Mouse (Mus musculus): ENCODE measurements around the gene Rbl1. TPM values are rescaled to one million over a fixed set of nuclear protein-coding genes. Genes with fewer than 3 reads are reported as not detected.

Gene Rbl1
- 44.8 TPM for polyA plus RNA-seq (2014; fragmentation: Illumina TruSeq; extraction: RNeasy Lipid Tissue Mini Kit (QIAGEN cat#74804))

DNA sequence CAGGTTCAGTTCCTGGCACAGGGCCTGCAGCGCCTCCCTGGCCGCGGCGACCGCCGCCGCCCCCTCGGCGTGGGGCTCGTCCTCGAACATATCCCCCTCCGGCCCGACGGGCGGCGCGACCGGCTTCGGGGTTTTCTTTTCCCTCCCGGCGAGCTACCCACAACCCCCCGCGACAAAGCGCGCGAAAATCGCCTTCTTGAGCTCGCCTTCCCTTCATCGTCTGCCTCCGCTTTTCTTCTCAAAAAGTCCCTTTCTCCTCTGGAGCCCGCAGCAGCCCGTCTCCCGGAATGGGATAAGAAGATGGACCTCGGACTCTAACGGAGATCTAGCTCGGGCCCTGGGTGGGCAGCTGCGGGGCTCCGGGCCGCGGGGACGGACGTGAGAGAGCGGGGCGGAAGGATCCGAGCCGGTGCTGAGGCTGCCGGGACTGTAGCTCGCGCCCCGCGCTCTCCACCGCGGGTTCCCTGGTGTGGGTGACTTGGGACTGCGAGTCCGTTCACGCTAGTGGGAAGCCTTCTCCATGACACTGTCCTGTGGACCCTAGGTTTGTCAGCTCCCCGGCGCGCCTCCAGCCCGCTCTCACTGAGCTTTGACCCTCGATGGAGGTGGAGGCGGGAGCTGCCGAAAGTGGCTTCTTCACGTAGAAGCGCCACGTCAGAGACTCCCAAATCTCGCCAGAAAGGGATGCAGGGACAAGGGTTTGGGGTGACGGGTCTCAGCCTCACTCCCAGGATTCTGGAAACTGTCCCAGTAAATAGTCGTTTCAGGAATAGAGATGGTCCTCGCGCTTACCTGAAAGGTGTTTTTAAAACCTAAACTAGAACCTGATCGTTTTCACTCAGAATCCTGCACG, at the start of gene Rbl1:
Gene Rbl1, minus strand, starts transcription at position 169 of the 853 bp plus-strand sequence.

DNA sequence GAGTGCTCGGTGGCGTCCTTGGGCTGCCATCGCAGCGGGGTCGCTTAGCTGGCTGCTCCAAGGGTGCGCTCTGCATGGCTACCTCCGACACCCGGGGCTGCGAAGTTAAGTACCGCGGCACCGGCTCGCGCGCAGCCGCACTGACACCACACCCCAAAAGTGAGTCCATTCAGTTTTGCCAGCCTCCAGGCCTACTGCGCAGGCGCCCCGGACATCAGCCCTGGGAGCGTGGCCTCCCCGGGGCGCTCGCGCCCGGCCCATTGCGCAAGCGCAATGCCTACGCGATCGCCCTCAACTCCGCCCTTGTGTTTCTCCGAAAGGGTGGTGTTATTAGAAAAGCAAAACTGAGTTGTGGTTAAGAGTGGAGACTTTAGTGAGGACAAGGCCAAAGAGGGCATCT, 69.3 kb downstream of the Rbl1 start, which contains the start of gene Samhd1:
Gene Samhd1, minus strand, starts transcription at position 252 of the 400 bp plus-strand sequence.

Other genes starting within 250 kb of the Rbl1 start
- gene Ndrg3, start 212.5 kb downstream of the Rbl1 start, polyA plus RNA-seq (2014; fragmentation: Illumina TruSeq; extraction: RNeasy Lipid Tissue Mini Kit (QIAGEN cat#74804)), result 45.0 TPM
- gene Dsn1, start 197.4 kb downstream of the Rbl1 start, polyA plus RNA-seq (2014; fragmentation: Illumina TruSeq; extraction: RNeasy Lipid Tissue Mini Kit (QIAGEN cat#74804)), result 30.4 TPM
- 2.0 TPM for gene Soga1, start 125.3 kb downstream of the Rbl1 start, polyA plus RNA-seq (2014; fragmentation: Illumina TruSeq; extraction: RNeasy Lipid Tissue Mini Kit (QIAGEN cat#74804))
- gene Tldc2, start 117.5 kb downstream of the Rbl1 start, polyA plus RNA-seq (2014; fragmentation: Illumina TruSeq; extraction: RNeasy Lipid Tissue Mini Kit (QIAGEN cat#74804)), result not detected
- 142 TPM for gene Samhd1, start 69.3 kb downstream of the Rbl1 start, polyA plus RNA-seq (2014; fragmentation: Illumina TruSeq; extraction: RNeasy Lipid Tissue Mini Kit (QIAGEN cat#74804))
- gene Rpn2, start 74.5 kb upstream of the Rbl1 start, polyA plus RNA-seq (2014; fragmentation: Illumina TruSeq; extraction: RNeasy Lipid Tissue Mini Kit (QIAGEN cat#74804)), result 371 TPM
- 0.31 TPM for gene Mroh8, start 75.0 kb upstream of the Rbl1 start, polyA plus RNA-seq (2014; fragmentation: Illumina TruSeq; extraction: RNeasy Lipid Tissue Mini Kit (QIAGEN cat#74804))
- gene Ghrh, start 143.0 kb upstream of the Rbl1 start, polyA plus RNA-seq (2014; fragmentation: Illumina TruSeq; extraction: RNeasy Lipid Tissue Mini Kit (QIAGEN cat#74804)), result not detected
- 5.3 TPM for gene Manbal, start 163.1 kb upstream of the Rbl1 start, polyA plus RNA-seq (2014; fragmentation: Illumina TruSeq; extraction: RNeasy Lipid Tissue Mini Kit (QIAGEN cat#74804))
- gene Src, start 213.9 kb upstream of the Rbl1 start, polyA plus RNA-seq (2014; fragmentation: Illumina TruSeq; extraction: RNeasy Lipid Tissue Mini Kit (QIAGEN cat#74804)), result 1.7 TPM